Mouse (Mus musculus) kidney, embryonic 15.5 days (tissue): ENCODE results near the gene Rfx8. TPM values are rescaled to one million over a fixed set of nuclear protein-coding genes. Genes with fewer than 3 reads are reported as not detected.
A peak's percentile ranks its signal among the peaks of the same experiment; 100 is the strongest.
"Not testable (repeated sequence)": the region's sequence is repeated elsewhere in the genome, so short reads cannot be mapped to it uniquely, and the experiment has no call there.

ENCODE experiments used
- ATAC-seq: fragments of 200-750 bp; cut with Nextera tagmentation; replicated peaks from 2 replicates; pipeline ENCODE4 v1.8.0; 2017; ENCODE audit warnings: moderate TSS enrichment; ENCODE audit not compliant: low FRiP score
- H3K27ac ChIP-seq: fragments of 300-500 bp; sonication (generic); 2 replicates; pipeline ENCODE4 v1.5.1; 2015; ENCODE audit warnings: mild to moderate bottlenecking, inconsistent platforms
- H3K27me3 ChIP-seq: fragments of 300-500 bp; sonication (generic); 2 replicates; pipeline ENCODE4 v1.6.1; 2015; ENCODE audit warnings: inconsistent platforms
- H3K36me3 ChIP-seq: fragments of 300-500 bp; sonication (generic); 2 replicates; pipeline ENCODE4 v1.6.1; 2015; ENCODE audit warnings: inconsistent platforms
- H3K4me1 ChIP-seq: fragments of 300-500 bp; sonication (generic); 2 replicates; pipeline ENCODE4 v1.6.1; 2015; ENCODE audit warnings: inconsistent platforms
- H3K4me2 ChIP-seq: fragments of 300-500 bp; sonication (generic); 2 replicates; pipeline ENCODE4 v1.6.1; 2015; ENCODE audit warnings: moderate library complexity, mild to moderate bottlenecking, inconsistent platforms
- H3K4me3 ChIP-seq: fragments of 300-500 bp; sonication (generic); replicated peaks from 2 replicates; pipeline ENCODE4 v1.5.1; 2015; ENCODE audit warnings: mild to moderate bottlenecking, inconsistent platforms
- H3K9ac ChIP-seq: fragments of 300-500 bp; sonication (generic); 2 replicates; pipeline ENCODE4 v1.6.1; 2015; ENCODE audit warnings: mild to moderate bottlenecking, inconsistent platforms
- H3K9me3 ChIP-seq: fragments of 300-500 bp; sonication (generic); replicated peaks from 2 replicates; pipeline ENCODE4 v1.6.1; 2016; ENCODE audit warnings: inconsistent platforms
- WGBS: fragments of 180-500 bp; shearing (Covaris S2); methylation state at CpG from one replicate; pipeline ENCODE4 v1.1.7; 2015; ENCODE audit warnings: mixed read lengths; 5-methylcytosine and 5-hydroxymethylcytosine counted together
- polyA plus RNA-seq: library from polyadenylated mRNA; unstranded; fragments of >200 nt; fragmentation: Nextera tagmentation; extraction: Ambion mirVana; gene quantifications from 2 replicates; pipeline ENCODE4 v1.2.1, GENCODE M21; 2015

Rfx8 gene
- polyA plus RNA-seq, 1 experiment from 2014 or later: 0.51 TPM

DNA sequence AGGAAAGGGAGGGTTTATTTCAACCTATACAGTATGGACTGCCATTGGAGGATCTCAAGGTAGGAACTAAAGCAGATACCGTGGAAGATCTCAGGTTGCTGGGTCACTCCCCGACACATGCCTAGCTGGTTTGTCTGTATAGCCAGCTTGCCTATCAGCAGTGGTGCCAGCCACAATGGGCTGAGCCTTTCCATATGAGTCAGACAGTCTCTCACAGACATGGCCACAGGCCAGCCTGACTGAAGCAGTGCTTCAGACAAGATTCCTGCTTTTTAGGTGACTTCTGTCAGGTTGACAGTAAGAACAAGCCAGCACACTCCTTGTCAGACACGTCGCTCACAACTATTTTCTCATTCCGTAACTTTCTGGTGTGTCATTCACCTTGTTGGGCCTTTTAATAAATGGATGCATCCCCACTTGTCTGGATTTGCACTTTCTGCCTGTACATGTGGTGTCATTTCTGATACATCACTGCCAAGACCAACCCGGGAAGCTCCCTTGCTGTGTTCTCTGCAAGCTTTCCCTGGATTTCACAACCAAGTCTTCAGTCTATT lies 63.7 kb downstream of the Rfx8 start:
- Histone ChIP-seq H3K27me3 (peaks cover 15% of the 10 kb centered on the region), H3K4me3 (no peak overlapping the region), H3K36me3 (no peaks in the 10 kb centered on the region), H3K9ac (no peak overlapping the region), H3K9me3 (0 out of 2 replicates have a peak, but pooled peaks cover 4% of the 10 kb centered on the region), H3K4me2 (no peak overlapping the region), H3K4me1 (no peaks in the 10 kb centered on the region), H3K27ac (no peak overlapping the region)
- no peak for ATAC-seq
- 78% methylated on average over 6 of the region's 6 CpGs for WGBS

DNA sequence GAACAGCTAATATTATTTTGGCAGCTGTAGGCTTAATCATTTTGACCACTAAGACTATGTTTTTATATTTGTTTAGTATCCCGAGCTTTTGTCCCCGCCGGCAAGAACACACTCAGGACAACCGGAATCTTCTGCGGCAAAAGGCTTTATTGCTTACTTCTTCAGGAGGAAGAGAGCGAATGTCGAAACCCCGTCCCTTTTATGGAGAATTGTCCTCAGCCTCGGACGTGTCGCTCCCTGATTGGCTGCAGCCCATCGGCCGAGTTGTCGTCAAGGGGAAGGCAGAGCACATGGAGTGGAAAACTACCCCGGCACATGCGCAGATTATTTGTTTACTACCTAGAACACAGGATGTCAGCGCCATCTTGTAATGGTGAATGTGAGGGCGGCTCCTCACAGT lies 65.9 kb downstream of the Rfx8 start:
- H3K9ac ChIP-seq, ATAC-seq, H3K4me3 ChIP-seq, H3K9me3 ChIP-seq, H3K36me3 ChIP-seq, H3K4me2 ChIP-seq, H3K27ac ChIP-seq: not testable (repeated sequence)
- H3K4me1 ChIP-seq: peaks cover 14% of the 10 kb centered on the region
- WGBS: 88% methylated on average over 18 of the region's 18 CpGs
- H3K27me3 ChIP-seq: peaks cover 36% of the 10 kb centered on the region

DNA sequence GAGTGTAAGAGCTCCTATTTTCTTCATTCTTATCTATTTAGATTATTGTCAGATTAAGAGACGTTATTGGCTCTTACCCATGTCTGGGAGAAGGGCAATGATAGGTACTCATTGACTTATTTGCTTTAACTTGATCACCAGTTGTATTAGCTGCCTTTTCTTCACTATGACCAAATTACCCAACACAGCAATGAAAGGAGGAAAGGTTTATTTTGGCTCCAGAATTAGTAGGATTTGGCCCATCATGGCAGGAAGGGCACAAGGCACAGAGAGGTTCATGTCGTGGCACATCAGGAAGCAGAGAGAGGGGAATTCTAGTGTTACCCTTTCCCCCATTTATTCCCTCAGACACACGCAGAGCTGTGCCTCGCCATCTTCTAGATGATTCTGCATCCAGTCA lies 67.8 kb downstream of the Rfx8 start:
- Histone ChIP-seq H3K9me3 (no peaks in the 10 kb centered on the region), H3K27me3 (peaks cover 52% of the 10 kb centered on the region), H3K4me1 (peaks cover 16% of the 10 kb centered on the region), H3K4me2 (no peak overlapping the region), H3K27ac (no peak overlapping the region), H3K4me3 (no peak overlapping the region), H3K9ac (no peak overlapping the region), H3K36me3 (no peaks in the 10 kb centered on the region)
- ATAC-seq: no peak
- WGBS: 86% methylated on average over 4 of the region's 4 CpGs

DNA sequence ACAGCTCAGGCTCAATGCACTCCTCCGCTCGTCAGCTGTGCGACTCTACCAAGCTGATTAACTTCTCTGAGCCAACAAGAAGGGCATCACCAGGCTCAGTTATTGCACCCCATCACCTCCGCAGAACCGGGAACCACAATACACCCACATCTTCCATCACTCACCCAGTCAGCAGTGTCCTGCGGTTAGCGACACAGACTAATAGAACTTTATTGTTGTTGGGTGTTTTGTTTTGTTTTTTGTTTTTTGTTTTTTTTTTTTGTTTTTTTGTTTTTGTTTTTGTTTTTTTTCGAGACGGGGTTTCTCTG lies 69.6 kb downstream of the Rfx8 start, which contains the start of gene Creg2:
Gene Creg2 (minus strand): TSS at position 234 of the 308 bp plus-strand sequence.
- ATAC-seq: no peak

DNA sequence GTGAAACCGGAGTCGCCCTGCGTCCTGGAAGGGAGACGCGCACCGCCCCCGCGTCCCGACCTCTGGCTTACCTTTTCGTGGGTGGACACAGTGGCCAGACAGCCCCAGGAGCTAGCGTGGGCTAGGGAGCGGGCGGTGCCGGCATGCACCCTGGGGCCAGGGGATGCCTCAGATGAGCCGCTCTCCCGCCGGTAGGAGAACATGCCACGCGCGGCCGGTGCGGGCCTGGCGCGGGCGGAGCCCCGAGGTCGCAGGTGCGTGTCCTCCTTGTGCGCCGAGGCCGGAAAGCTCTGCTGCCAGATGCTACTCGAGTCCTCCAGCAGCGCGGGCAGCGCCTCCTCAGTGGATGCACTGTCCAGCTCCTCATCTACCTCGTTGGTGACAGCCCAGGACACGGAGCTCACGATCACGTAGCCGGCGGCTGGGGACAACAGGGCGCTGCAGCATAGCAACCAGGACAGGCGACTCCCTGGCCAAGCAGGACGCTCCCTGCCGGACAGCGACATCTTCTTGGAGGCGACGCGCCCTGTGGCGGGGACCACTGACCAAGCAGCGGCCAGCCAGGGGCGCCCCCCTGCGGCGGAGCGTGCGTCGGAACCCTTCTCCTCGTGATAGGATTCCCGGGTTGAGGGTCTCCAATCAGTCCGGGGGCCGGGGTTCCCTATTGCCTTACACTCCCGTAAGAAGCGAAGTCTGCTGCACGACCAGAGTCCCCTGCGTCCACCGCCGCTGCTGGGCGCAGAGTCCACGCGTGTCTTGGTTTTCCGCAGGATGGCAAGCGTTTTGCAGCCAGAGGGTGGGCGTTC lies 70.2 kb downstream of the Rfx8 start:
- peak overlapping the region; percentile 31 for H3K9ac ChIP-seq
- H3K4me2 ChIP-seq: peak overlapping the region; percentile 95
- H3K4me1 ChIP-seq: peaks cover 24% of the 10 kb centered on the region
- no peaks in the 10 kb centered on the region for H3K36me3 ChIP-seq
- peak overlapping the region; percentile 52 for H3K4me3 ChIP-seq
- H3K27ac ChIP-seq: no peak overlapping the region
- peaks cover 60% of the 10 kb centered on the region for H3K27me3 ChIP-seq
- no peaks in the 10 kb centered on the region for H3K9me3 ChIP-seq
- ATAC-seq: peak; percentile 89
- WGBS: 1% methylated on average over 73 of the region's 73 CpGs

More for the DNA sequence above, 69.6 kb downstream of the Rfx8 start, which contains the start of gene Creg2:
- peak within 1 kb of the TSS; percentile 95 for H3K4me2 ChIP-seq
- no peaks in the 10 kb centered on the region for H3K36me3 ChIP-seq
- H3K4me3 ChIP-seq: peak within 1 kb of the TSS; percentile 52
- H3K9me3 ChIP-seq: no peaks in the 10 kb centered on the region
- H3K4me1 ChIP-seq: peaks cover 19% of the 10 kb centered on the region
- H3K27me3 ChIP-seq: peaks cover 60% of the 10 kb centered on the region
- H3K27ac ChIP-seq: no peak within 1 kb of the TSS
- 37% methylated on average over 9 of the region's 9 CpGs for WGBS
- H3K9ac ChIP-seq: peak within 1 kb of the TSS; percentile 31

DNA sequence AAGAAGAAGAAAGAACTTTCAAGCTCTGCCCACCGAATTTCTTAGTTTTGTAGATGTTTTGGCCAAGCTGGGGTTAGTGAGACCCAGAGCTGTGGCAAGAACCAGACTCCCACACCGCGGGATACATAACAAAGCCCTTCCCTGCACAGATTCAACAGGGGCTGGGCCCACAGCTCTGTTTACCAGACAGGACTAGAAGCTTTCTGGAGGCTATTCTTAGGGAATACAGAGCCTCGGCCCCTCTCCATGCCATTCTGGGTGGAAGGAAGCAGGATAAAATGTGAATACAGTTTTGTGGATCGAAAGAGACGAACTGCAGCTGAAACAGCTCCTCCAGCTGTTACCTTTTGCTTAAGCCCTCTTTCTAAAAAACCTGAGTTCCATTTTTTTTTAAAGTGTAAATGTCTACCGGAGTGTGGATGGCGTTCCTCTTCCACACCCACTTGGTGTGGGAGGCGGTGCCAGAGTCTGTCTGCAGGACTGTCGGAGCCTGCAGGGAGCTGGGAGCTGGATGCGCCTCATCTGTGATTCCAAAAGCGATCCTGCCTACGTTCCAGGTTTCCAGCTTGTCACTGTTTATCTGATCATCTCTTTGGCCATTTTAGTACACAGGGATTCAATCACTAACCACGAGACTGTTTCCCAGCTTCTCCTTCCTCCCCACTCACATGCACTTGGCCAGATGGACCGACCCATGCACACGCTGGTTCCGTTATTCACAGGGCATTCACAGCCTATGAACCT lies 70.9 kb downstream of the Rfx8 start:
- 16% methylated on average over 17 of the region's 17 CpGs for WGBS
- Histone ChIP-seq H3K9me3 (no peaks in the 10 kb centered on the region), H3K27me3 (peaks cover 60% of the 10 kb centered on the region), H3K27ac (no peak overlapping the region), H3K4me2 (peak overlapping the region; percentile 95), H3K4me1 (peaks cover 24% of the 10 kb centered on the region), H3K9ac (peak overlapping the region; percentile 31; the same call in 1 of the 2 replicates), H3K36me3 (no peaks in the 10 kb centered on the region), H3K4me3 (peak overlapping the region; percentile 52)
- ATAC-seq: no peak

DNA sequence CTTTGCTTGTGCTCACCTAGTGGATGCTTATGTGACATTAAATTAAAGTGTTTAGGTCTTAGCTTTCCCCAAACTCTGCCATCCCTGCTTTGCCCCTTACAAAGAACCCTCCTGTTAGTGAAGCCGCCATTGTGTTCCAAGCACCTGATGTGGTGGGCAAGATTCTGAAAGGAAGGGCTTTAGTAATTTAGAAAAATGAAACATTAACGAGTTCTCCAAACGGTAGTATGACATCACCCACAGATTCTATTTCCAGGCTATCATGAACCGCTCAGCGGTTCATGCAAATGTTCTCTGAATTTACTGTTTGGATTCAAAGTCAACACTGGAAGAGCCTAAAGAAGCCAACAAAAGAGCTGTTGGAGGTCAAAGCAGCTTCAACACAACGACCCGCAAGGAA lies 72.2 kb downstream of the Rfx8 start:
- Histone ChIP-seq H3K36me3 (no peaks in the 10 kb centered on the region), H3K4me1 (peaks cover 24% of the 10 kb centered on the region), H3K9ac (no peak overlapping the region), H3K4me3 (no peak overlapping the region), H3K4me2 (no peak overlapping the region), H3K27me3 (peaks cover 60% of the 10 kb centered on the region), H3K27ac (no peak overlapping the region), H3K9me3 (no peaks in the 10 kb centered on the region)
- 86% methylated on average over 7 of the region's 7 CpGs for WGBS
- ATAC-seq: no peak

DNA sequence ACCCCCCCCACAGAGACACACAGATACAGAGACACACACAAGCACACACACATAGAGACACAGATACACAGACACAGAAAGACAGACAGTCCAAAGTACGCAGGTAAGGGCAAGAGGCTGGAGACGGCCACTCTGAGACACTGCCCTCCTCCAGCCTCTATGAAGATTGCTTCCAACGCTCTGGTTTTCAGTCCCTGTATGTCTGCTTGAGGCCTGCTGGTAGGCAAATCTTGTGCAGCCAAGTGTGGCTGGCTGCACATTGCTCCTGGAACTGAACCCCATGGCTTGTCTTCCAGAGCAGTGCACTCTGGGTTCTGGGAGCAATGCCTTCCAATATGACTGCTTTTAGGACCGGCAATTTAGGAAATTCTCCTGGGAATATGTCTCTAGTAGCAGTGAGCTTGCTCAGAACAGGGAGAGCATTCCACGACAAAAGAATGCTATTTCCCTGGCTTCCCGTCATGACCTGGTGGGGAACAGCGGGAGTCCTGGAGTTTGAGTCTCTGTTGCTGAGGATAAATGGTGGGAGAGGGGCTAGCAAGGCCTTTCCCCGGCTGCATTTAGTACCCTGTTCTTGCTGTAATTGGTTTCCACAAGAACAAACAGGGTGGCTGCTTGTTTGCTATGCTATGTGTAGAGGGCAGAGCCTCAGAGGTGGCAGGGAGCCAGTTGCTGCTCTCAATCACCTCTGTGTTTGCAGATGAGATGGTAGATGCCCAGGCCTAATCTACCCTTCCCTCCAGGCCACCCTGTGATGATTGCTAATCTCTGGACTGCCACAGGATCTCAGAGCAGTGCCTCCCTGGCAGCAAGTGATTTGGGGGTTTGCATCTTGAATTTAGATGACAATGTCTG lies 74.7 kb downstream of the Rfx8 start:
- H3K27me3 ChIP-seq: peaks cover 36% of the 10 kb centered on the region
- H3K9me3 ChIP-seq: no peaks in the 10 kb centered on the region; the same call in 1 of the 2 replicates
- no peak overlapping the region for H3K27ac ChIP-seq
- ATAC-seq: 0 out of 2 replicates have a peak, but pooled peaks have one; percentile 26
- peaks cover 23% of the 10 kb centered on the region for H3K4me1 ChIP-seq
- no peak overlapping the region for H3K4me2 ChIP-seq
- H3K4me3 ChIP-seq: no peak overlapping the region
- H3K9ac ChIP-seq: no peak overlapping the region
- 50% methylated on average over 8 of the region's 8 CpGs for WGBS
- H3K36me3 ChIP-seq: no peaks in the 10 kb centered on the region

DNA sequence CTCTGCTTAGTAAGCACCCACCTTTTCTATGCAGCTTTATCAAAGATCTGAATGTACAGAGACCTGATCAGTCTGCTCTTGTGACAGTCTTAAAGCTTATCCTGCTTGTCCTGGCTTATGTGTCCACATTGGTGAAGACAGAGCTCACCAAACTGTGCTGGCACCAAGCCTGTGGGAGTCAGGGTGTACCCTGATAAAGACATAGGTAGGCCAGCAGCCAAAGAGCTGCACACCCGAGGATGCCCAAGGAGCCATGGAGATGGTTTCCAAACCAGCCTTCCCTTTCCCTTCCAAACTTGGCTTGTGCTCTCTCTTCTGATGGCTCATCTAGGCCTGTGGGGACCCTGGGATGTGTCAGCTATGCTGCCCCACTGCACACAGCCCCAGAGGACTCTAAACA lies 76.5 kb downstream of the Rfx8 start:
- Histone ChIP-seq H3K27ac (no peak overlapping the region), H3K36me3 (no peaks in the 10 kb centered on the region), H3K9me3 (no peaks in the 10 kb centered on the region; the same call in 1 of the 2 replicates), H3K4me3 (no peak overlapping the region), H3K4me1 (peaks cover 8% of the 10 kb centered on the region), H3K4me2 (no peak overlapping the region), H3K27me3 (peaks cover 19% of the 10 kb centered on the region), H3K9ac (no peak overlapping the region)
- no peak for ATAC-seq
- WGBS: 80% methylated on average over 1 of the region's 1 CpGs

DNA sequence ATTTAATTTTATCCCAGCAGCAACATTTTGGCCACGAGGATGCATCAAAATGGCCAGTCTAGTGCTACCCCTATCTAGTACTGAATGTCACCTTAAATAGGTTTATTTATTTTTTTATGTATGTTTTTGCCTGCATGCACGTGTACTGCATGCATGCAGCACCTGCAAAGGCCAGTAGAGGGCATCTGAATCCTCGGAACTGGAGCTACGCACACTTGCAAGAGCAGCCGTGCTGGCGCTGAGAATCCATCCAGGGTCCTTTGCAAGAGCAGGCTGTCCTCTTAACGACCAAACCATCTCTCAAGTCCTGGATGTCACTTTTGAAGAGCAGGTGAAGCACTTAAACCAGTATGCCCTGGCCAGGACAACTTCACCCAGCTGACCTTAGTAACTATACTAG lies 79.1 kb downstream of the Rfx8 start:
- Histone ChIP-seq H3K4me1 (peaks cover 10% of the 10 kb centered on the region), H3K36me3 (no peaks in the 10 kb centered on the region), H3K9me3 (no peaks in the 10 kb centered on the region; the same call in 1 of the 2 replicates), H3K4me3 (no peak overlapping the region), H3K4me2 (no peak overlapping the region), H3K27ac (no peak overlapping the region), H3K9ac (no peak overlapping the region), H3K27me3 (no peaks in the 10 kb centered on the region)
- WGBS: 92% methylated on average over 7 of the region's 7 CpGs
- no peak for ATAC-seq

DNA sequence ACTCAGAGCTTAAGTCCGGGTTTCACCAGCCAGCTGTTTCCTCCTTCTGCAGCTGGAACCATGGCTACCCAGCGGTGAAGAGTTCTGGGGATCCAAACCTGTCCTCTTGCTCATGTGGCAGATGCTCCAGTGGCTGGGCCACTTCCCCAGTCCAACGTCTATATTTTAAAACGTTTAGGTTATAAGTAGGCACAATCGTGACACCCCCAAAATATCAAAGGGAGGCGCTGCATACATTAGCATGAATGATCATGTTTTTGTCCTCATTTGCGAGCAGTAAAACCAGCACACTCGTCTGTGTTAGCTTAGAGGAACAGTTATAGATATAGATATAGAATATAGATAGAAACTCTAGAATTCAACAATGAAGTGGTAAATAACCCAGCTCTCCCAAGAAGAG lies 83.7 kb downstream of the Rfx8 start:
- WGBS: 58% methylated on average over 8 of the region's 8 CpGs
- Histone ChIP-seq H3K9ac (no peak overlapping the region), H3K27ac (no peak overlapping the region), H3K4me2 (no peak overlapping the region), H3K4me1 (peaks cover 8% of the 10 kb centered on the region; the same call in 1 of the 2 replicates), H3K9me3 (no peaks in the 10 kb centered on the region; the same call in 1 of the 2 replicates), H3K27me3 (peaks cover 3% of the 10 kb centered on the region; the same call in 1 of the 2 replicates), H3K4me3 (no peak overlapping the region), H3K36me3 (no peaks in the 10 kb centered on the region)
- ATAC-seq: no peak
